Mouse (Mus musculus): Measurements from ENCODE around the gene Podxl. TPM values are rescaled to one million over a fixed set of nuclear protein-coding genes. Genes with fewer than 3 reads are reported as not detected.

Podxl gene
- polyA plus RNA-seq, 1 experiment, result 0.60 TPM

DNA sequence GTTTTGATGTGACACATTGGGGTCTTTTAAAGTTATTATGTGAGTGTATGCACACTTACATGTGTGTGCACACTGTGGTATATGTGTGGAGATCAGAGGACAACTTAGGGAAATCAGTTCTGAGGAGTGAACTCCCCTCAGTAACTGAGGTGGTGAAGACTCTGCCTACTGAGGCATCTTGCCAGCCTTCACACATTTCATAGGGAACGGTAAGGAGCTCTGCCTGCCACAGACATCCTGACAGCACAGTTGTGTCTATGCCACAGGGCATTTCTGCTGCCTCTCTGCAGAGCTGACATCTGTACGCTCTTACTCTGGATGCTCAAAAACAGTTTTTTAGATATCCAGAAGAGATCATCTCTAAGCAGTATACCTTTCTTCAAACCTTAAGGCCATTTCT is 67.6 kb downstream of the Podxl start:
- Histone ChIP-seq H3K4me2 (ENCODE audit: low read depth) (no peak overlapping the region), H3K27me3 (ENCODE audit: control insufficient read depth, insufficient read depth, insufficient read length) (no peaks in the 10 kb centered on the region), H3K79me2 (ENCODE audit: control insufficient read depth, insufficient read depth) (no peaks in the 10 kb centered on the region), H3K36me3 (ENCODE audit: control insufficient read depth, insufficient read depth) (peaks cover 49% of the 10 kb centered on the region), H3K4me3 (no peak overlapping the region), H3ac (ENCODE audit: control insufficient read depth, insufficient read length) (no peak overlapping the region)
- no peak for TF ChIP-seq TCF3 (IDR thresholded peaks at IDR 0.05; ENCODE audit: insufficient read length, low read depth)
- TF ChIP-seq SRF (IDR thresholded peaks at IDR 0.05; ENCODE audit: control insufficient read depth, insufficient read length, low read depth), result no peak
- TF ChIP-seq TCF12 (IDR thresholded peaks at IDR 0.05; ENCODE audit: insufficient read depth, poor library complexity, severe bottlenecking), result no peak
- TF ChIP-seq MYOD1 (IDR thresholded peaks at IDR 0.05; ENCODE audit: control insufficient read depth in 1 of 3, insufficient read length in 2 of 3, low read depth in 2 of 3), result no peak
- no peak for TF ChIP-seq CEBPB (IDR thresholded peaks at IDR 0.05; ENCODE audit: insufficient read depth, poor library complexity, severe bottlenecking)
- TF ChIP-seq E2F4 (IDR thresholded peaks at IDR 0.05; ENCODE audit: insufficient read depth), result no peak
- no peak for TF ChIP-seq MYOG (IDR thresholded peaks at IDR 0.05; ENCODE audit: control insufficient read depth in 1 of 3, insufficient read depth in 1 of 3, insufficient read length in 2 of 3, low read depth in 2 of 3)
- no peak for TF ChIP-seq POLR2A (IDR thresholded peaks at IDR 0.05; ENCODE audit: insufficient read length, low read depth)
- no peak for TF ChIP-seq POLR2AphosphoS2 (IDR thresholded peaks at IDR 0.05; ENCODE audit: insufficient read length, low read depth)
- no peak for TF ChIP-seq MAX (IDR thresholded peaks at IDR 0.05; ENCODE audit: low read depth)
- TF ChIP-seq USF1 (IDR thresholded peaks at IDR 0.05; ENCODE audit: low read depth), result no peak
- TF ChIP-seq REST (IDR thresholded peaks at IDR 0.05; ENCODE audit: insufficient read depth, insufficient read length), result no peak

- H3K36me3 ChIP-seq (ENCODE audit: control insufficient read depth, insufficient read depth), result peaks cover 55% of the 10 kb centered on the region
- no peaks in the 10 kb centered on the region for H3K27me3 ChIP-seq (ENCODE audit: control insufficient read depth, insufficient read depth, insufficient read length)
- no peaks in the 10 kb centered on the region for H3K79me2 ChIP-seq (ENCODE audit: control insufficient read depth, insufficient read depth)
- no peak overlapping the region for H3ac ChIP-seq (ENCODE audit: control insufficient read depth, insufficient read length)
- no peak for TF ChIP-seq SRF (IDR thresholded peaks at IDR 0.05; ENCODE audit: control insufficient read depth, insufficient read length, low read depth)
- no peak for TF ChIP-seq POLR2A (IDR thresholded peaks at IDR 0.05; ENCODE audit: insufficient read length, low read depth)
- TF ChIP-seq TCF12 (IDR thresholded peaks at IDR 0.05; ENCODE audit: insufficient read depth, poor library complexity, severe bottlenecking), result no peak
- TF ChIP-seq POLR2AphosphoS2 (IDR thresholded peaks at IDR 0.05; ENCODE audit: insufficient read length, low read depth), result no peak
- no peak for TF ChIP-seq MAX (IDR thresholded peaks at IDR 0.05; ENCODE audit: low read depth)
- TF ChIP-seq MYOD1 (IDR thresholded peaks at IDR 0.05; ENCODE audit: control insufficient read depth in 1 of 3, insufficient read length in 2 of 3, low read depth in 2 of 3), result no peak
- TF ChIP-seq E2F4 (IDR thresholded peaks at IDR 0.05; ENCODE audit: insufficient read depth), result no peak
- no peak overlapping the region for H3K4me3 ChIP-seq
- H3K4me2 ChIP-seq (ENCODE audit: low read depth), result no peak overlapping the region
These were observed 68.6 kb downstream of the Podxl start for GRCm38 (mm10) chr6:31495122-31495731.

GRCm38 (mm10) chr6:31489950-31490349 is 73.8 kb downstream of the Podxl start:
- peaks cover 23% of the 10 kb centered on the region for H3K36me3 ChIP-seq (ENCODE audit: control insufficient read depth, insufficient read depth)
- TF ChIP-seq POLR2A (IDR thresholded peaks at IDR 0.05; ENCODE audit: insufficient read length, low read depth) (no peak), MYOD1 (IDR thresholded peaks at IDR 0.05; ENCODE audit: control insufficient read depth in 1 of 3, insufficient read length in 2 of 3, low read depth in 2 of 3) (no peak), E2F4 (IDR thresholded peaks at IDR 0.05; ENCODE audit: insufficient read depth) (no peak)
- no peak overlapping the region for H3K4me3 ChIP-seq
- H3K27me3 ChIP-seq (ENCODE audit: control insufficient read depth, insufficient read depth, insufficient read length), result no peaks in the 10 kb centered on the region
- H3K79me2 ChIP-seq (ENCODE audit: control insufficient read depth, insufficient read depth), result no peaks in the 10 kb centered on the region
- H3ac ChIP-seq (ENCODE audit: control insufficient read depth, insufficient read length), result no peak overlapping the region
- H3K4me2 ChIP-seq (ENCODE audit: low read depth), result no peak overlapping the region

DNA sequence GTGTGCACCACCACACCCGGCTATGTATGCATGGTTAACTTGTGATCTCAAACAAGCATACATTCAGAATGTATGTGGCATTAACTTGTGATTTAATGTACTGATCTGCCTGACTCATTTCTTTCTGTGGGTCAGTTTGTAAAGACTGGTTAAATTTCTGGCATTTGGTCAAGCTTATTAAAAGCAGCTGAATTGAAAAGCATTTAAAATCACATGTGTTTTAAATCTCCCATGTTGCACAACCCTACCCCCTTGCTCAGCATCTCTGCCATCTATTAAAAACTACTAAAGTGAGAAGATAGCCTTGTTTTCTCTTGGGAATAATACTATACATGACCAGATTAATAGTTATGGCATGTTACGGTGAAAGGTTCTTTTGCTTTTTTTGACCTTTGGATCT is 77.2 kb downstream of the Podxl start:
- no peak for TF ChIP-seq POLR2AphosphoS2 (IDR thresholded peaks at IDR 0.05; ENCODE audit: insufficient read length, low read depth)
- TF ChIP-seq CEBPB (IDR thresholded peaks at IDR 0.05; ENCODE audit: insufficient read depth, poor library complexity, severe bottlenecking), result no peak
- no peak for TF ChIP-seq MYOG (IDR thresholded peaks at IDR 0.05; ENCODE audit: control insufficient read depth in 1 of 3, insufficient read depth in 1 of 3, insufficient read length in 2 of 3, low read depth in 2 of 3)
- no peak for TF ChIP-seq E2F4 (IDR thresholded peaks at IDR 0.05; ENCODE audit: insufficient read depth)
- TF ChIP-seq SRF (IDR thresholded peaks at IDR 0.05; ENCODE audit: control insufficient read depth, insufficient read length, low read depth), result no peak
- TF ChIP-seq MYOD1 (IDR thresholded peaks at IDR 0.05; ENCODE audit: control insufficient read depth in 1 of 3, insufficient read length in 2 of 3, low read depth in 2 of 3), result no peak
- no peak for TF ChIP-seq TCF12 (IDR thresholded peaks at IDR 0.05; ENCODE audit: insufficient read depth, poor library complexity, severe bottlenecking)
- no peak for TF ChIP-seq TCF3 (IDR thresholded peaks at IDR 0.05; ENCODE audit: insufficient read length, low read depth)
- TF ChIP-seq MAX (IDR thresholded peaks at IDR 0.05; ENCODE audit: low read depth), result no peak
- no peak for TF ChIP-seq REST (IDR thresholded peaks at IDR 0.05; ENCODE audit: insufficient read depth, insufficient read length)
- no peak for TF ChIP-seq USF1 (IDR thresholded peaks at IDR 0.05; ENCODE audit: low read depth)
- Histone ChIP-seq H3K4me3 (no peak overlapping the region), H3K4me2 (ENCODE audit: low read depth) (no peak overlapping the region), H3K79me2 (ENCODE audit: control insufficient read depth, insufficient read depth) (no peaks in the 10 kb centered on the region), H3ac (ENCODE audit: control insufficient read depth, insufficient read length) (no peak overlapping the region), H3K27me3 (ENCODE audit: control insufficient read depth, insufficient read depth, insufficient read length) (no peaks in the 10 kb centered on the region), H3K36me3 (ENCODE audit: control insufficient read depth, insufficient read depth) (peaks cover 14% of the 10 kb centered on the region)

GRCm38 (mm10) chr6:31480008-31480407 is 83.8 kb downstream of the Podxl start:
- H3K79me2 ChIP-seq (ENCODE audit: control insufficient read depth, insufficient read depth), result no peaks in the 10 kb centered on the region
- H3K36me3 ChIP-seq (ENCODE audit: control insufficient read depth, insufficient read depth), result peaks cover 26% of the 10 kb centered on the region
- H3K4me2 ChIP-seq (ENCODE audit: low read depth), result no peak overlapping the region
- H3K27me3 ChIP-seq (ENCODE audit: control insufficient read depth, insufficient read depth, insufficient read length), result no peaks in the 10 kb centered on the region
- TF ChIP-seq MYOG (IDR thresholded peaks at IDR 0.05; ENCODE audit: control insufficient read depth in 1 of 3, insufficient read depth in 1 of 3, insufficient read length in 2 of 3, low read depth in 2 of 3) (no peak), REST (IDR thresholded peaks at IDR 0.05; ENCODE audit: insufficient read depth, insufficient read length) (no peak), POLR2AphosphoS2 (IDR thresholded peaks at IDR 0.05; ENCODE audit: insufficient read length, low read depth) (no peak), MAX (IDR thresholded peaks at IDR 0.05; ENCODE audit: low read depth) (no peak), SRF (IDR thresholded peaks at IDR 0.05; ENCODE audit: control insufficient read depth, insufficient read length, low read depth) (no peak), USF1 (IDR thresholded peaks at IDR 0.05; ENCODE audit: low read depth) (no peak), TCF3 (IDR thresholded peaks at IDR 0.05; ENCODE audit: insufficient read length, low read depth) (no peak), TCF12 (IDR thresholded peaks at IDR 0.05; ENCODE audit: insufficient read depth, poor library complexity, severe bottlenecking) (no peak), MYOD1 (IDR thresholded peaks at IDR 0.05; ENCODE audit: control insufficient read depth in 1 of 3, insufficient read length in 2 of 3, low read depth in 2 of 3) (no peak), POLR2A (IDR thresholded peaks at IDR 0.05; ENCODE audit: insufficient read length, low read depth) (no peak), E2F4 (IDR thresholded peaks at IDR 0.05; ENCODE audit: insufficient read depth) (no peak), CEBPB (IDR thresholded peaks at IDR 0.05; ENCODE audit: insufficient read depth, poor library complexity, severe bottlenecking) (no peak)
- H3ac ChIP-seq (ENCODE audit: control insufficient read depth, insufficient read length), result no peak overlapping the region
- no peak overlapping the region for H3K4me3 ChIP-seq
